Mouse (Mus musculus) CH12.LX (cell line): Measurements from ENCODE around the gene Fli1. TPM values are rescaled to one million over a fixed set of nuclear protein-coding genes. Genes with fewer than 3 reads are reported as not detected.

Experiments
- DNase-seq: peaks from one replicate; pipeline ENCODE4 v3.0.0-alpha.2; 2013; ENCODE audit errors: extremely low read depth
- H3K27ac ChIP-seq: 2 replicates; pipeline ENCODE4 v1.5.1; 2012; ENCODE audit warnings: low read depth, mild to moderate bottlenecking, control low read depth, moderate library complexity; ENCODE audit not compliant: insufficient read depth
- H3K27me3 ChIP-seq: replicated peaks from 2 replicates; pipeline ENCODE3; 2012; ENCODE audit warnings: inconsistent platforms
- H3K36me3 ChIP-seq, 2 experiments: replicated peaks in 1 of 2; 2 replicates each; pipeline versions ENCODE3 to v1.6.1; 2012; ENCODE audit warnings: inconsistent platforms in 1 of 2, low read length in 1 of 2, mild to moderate bottlenecking in 1 of 2, mixed read lengths in 1 of 2, moderate library complexity in 1 of 2; ENCODE audit not compliant: control insufficient read depth in 1 of 2, insufficient read depth in 1 of 2
- H3K4me1 ChIP-seq, 2 experiments: 2 replicates each; pipeline ENCODE4 v1.6.1; 2012; ENCODE audit warnings: inconsistent platforms in 1 of 2, moderate library complexity in 1 of 2; ENCODE audit not compliant: insufficient read depth in 2 of 2, control insufficient read depth in 1 of 2
- H3K4me2 ChIP-seq: 2 replicates; pipeline ENCODE4 v1.6.1; 2012; ENCODE audit warnings: low read depth, mild to moderate bottlenecking, control low read depth; ENCODE audit not compliant: poor library complexity, insufficient read depth, severe bottlenecking
- H3K4me3 ChIP-seq, 3 experiments: fragments of 150-350 bp in 1 of 3; sonication (generic) in 1 of 3; replicated peaks in 1 of 3; 2 replicates each; pipeline versions ENCODE3 to v1.5.1; 2011 to 2012; ENCODE audit warnings: low read depth in 2 of 3, low read length in 2 of 3, mild to moderate bottlenecking in 2 of 3, moderate library complexity in 2 of 3, control low read depth in 1 of 3, improper control_type of control experiment in 1 of 3, inconsistent platforms in 1 of 3, mixed read lengths in 1 of 3; ENCODE audit not compliant: poor library complexity in 1 of 3
- H3K79me2 ChIP-seq: replicated peaks from 2 replicates; pipeline ENCODE4 v1.6.1; 2012; ENCODE audit warnings: mild to moderate bottlenecking, moderate library complexity; ENCODE audit not compliant: control insufficient read depth, poor library complexity, insufficient read depth, severe bottlenecking; ENCODE audit errors: extremely low read depth
- H3K9ac ChIP-seq: 2 replicates; pipeline ENCODE4 v1.6.1; 2012; ENCODE audit warnings: low read depth, mild to moderate bottlenecking, control low read depth, moderate library complexity; ENCODE audit not compliant: insufficient read depth
- H3K9me3 ChIP-seq: replicated peaks from 2 replicates; pipeline ENCODE3; 2012; ENCODE audit warnings: low read length, inconsistent platforms, mixed read lengths
- CTCF ChIP-seq, 2 experiments: IDR thresholded peaks in 1 of 2; conservative IDR thresholded peaks in 1 of 2; 2 replicates each; pipeline ENCODE4 v1.5.1; 2011 to 2012; ENCODE audit warnings: low read depth in 2 of 2, low read length in 2 of 2, improper control_type of control experiment in 1 of 2, inconsistent platforms in 1 of 2, mild to moderate bottlenecking in 1 of 2, moderate library complexity in 1 of 2
- E2F4 ChIP-seq: IDR thresholded peaks from 2 replicates; pipeline ENCODE4 v1.6.1; 2011; ENCODE audit warnings: low read depth, low read length, improper control_type of control experiment; ENCODE audit not compliant: insufficient replicate concordance
- EP300 ChIP-seq: IDR thresholded peaks from 2 replicates; pipeline ENCODE4 v1.6.1; 2011; ENCODE audit warnings: low read length, improper control_type of control experiment
- GABPA ChIP-seq: IDR thresholded peaks from 2 replicates; pipeline ENCODE4 v1.6.1; 2012; ENCODE audit warnings: low read depth, low read length, improper control_type of control experiment, inconsistent platforms; ENCODE audit not compliant: insufficient replicate concordance
- JUN ChIP-seq: IDR thresholded peaks from 2 replicates; pipeline ENCODE4 v1.6.1; 2011; ENCODE audit warnings: low read depth, mild to moderate bottlenecking, low read length, improper control_type of control experiment, moderate library complexity; ENCODE audit not compliant: insufficient read depth
- JUND ChIP-seq: conservative IDR thresholded peaks from 2 replicates; pipeline ENCODE4 v1.6.1; 2011; ENCODE audit warnings: low read depth, low read length, improper control_type of control experiment
- MAX ChIP-seq: IDR thresholded peaks from 2 replicates; pipeline ENCODE4 v1.6.1; 2011; ENCODE audit warnings: low read length, improper control_type of control experiment
- PAX5 ChIP-seq: IDR thresholded peaks from 2 replicates; pipeline ENCODE4 v1.6.1; 2012; ENCODE audit warnings: low read length, inconsistent platforms, mixed read lengths
- POLR2A ChIP-seq: IDR thresholded peaks from 2 replicates; pipeline ENCODE4 v1.6.1; 2011; ENCODE audit warnings: low read depth, mild to moderate bottlenecking, improper control_type of control experiment, low read length
- POLR2AphosphoS2 ChIP-seq: IDR thresholded peaks from 2 replicates; pipeline ENCODE4 v1.6.1; 2011; ENCODE audit warnings: low read depth, low read length, improper control_type of control experiment
- SIN3A ChIP-seq: IDR thresholded peaks from 2 replicates; pipeline ENCODE4 v1.6.1; 2012; ENCODE audit warnings: low read length, improper control_type of control experiment, inconsistent platforms
- TBP ChIP-seq: conservative IDR thresholded peaks from 2 replicates; pipeline ENCODE4 v1.6.1; 2011; ENCODE audit warnings: low read depth, low read length, improper control_type of control experiment
- TCF12 ChIP-seq: IDR thresholded peaks from 2 replicates; pipeline ENCODE4 v1.6.1; 2014; ENCODE audit warnings: low read depth, mild to moderate bottlenecking, inconsistent platforms, low read length, improper control_type of control experiment
- ZC3H11A ChIP-seq: IDR thresholded peaks from 2 replicates; pipeline ENCODE4 v1.6.1; 2012; ENCODE audit warnings: low read depth, mild to moderate bottlenecking, inconsistent platforms, low read length, improper control_type of control experiment
- dilution Hi-C: fragments of 300-500 bp; cut with MboI; formaldehyde crosslinking; loops from 2 replicates; pipeline ENCODE4 v1.14.3; 2020; ENCODE audit warnings: low sequenced_read_pairs; ENCODE audit not compliant: extremely low pct_unique_long_range_greater_than_20kb, extremely low pct_ligation_motif_present
- in situ Hi-C: fragments of 300-500 bp; cut with MboI; formaldehyde crosslinking; loops from 3 replicates; pipeline ENCODE4 v1.14.3; 2019; ENCODE audit warnings: low sequenced_read_pairs, low pct_ligation_motif_present, low pct_unique_long_range_greater_than_20kb, mixed read lengths
- polyA plus RNA-seq: library from polyadenylated mRNA; unstranded; fragments of >175 nt; gene quantifications from 2 replicates; pipeline ENCODE4 v1.2.1, GENCODE M21; 2012; ENCODE audit warnings: low read depth; ENCODE audit not compliant: insufficient read length
- total RNA-seq, 2 experiments: library from RNA; depleted of rRNA; stranded (reverse); fragments of 300-350 nt in 1 of 2; fragments of >200 nt in 1 of 2; gene quantifications; 2 replicates each; pipeline ENCODE4 v1.2.3; 2012 to 2014

Fli1 gene
- total and polyA plus RNA-seq, 3 experiments, result 20.3 to 29.3 (median 20.8) TPM

DNA sequence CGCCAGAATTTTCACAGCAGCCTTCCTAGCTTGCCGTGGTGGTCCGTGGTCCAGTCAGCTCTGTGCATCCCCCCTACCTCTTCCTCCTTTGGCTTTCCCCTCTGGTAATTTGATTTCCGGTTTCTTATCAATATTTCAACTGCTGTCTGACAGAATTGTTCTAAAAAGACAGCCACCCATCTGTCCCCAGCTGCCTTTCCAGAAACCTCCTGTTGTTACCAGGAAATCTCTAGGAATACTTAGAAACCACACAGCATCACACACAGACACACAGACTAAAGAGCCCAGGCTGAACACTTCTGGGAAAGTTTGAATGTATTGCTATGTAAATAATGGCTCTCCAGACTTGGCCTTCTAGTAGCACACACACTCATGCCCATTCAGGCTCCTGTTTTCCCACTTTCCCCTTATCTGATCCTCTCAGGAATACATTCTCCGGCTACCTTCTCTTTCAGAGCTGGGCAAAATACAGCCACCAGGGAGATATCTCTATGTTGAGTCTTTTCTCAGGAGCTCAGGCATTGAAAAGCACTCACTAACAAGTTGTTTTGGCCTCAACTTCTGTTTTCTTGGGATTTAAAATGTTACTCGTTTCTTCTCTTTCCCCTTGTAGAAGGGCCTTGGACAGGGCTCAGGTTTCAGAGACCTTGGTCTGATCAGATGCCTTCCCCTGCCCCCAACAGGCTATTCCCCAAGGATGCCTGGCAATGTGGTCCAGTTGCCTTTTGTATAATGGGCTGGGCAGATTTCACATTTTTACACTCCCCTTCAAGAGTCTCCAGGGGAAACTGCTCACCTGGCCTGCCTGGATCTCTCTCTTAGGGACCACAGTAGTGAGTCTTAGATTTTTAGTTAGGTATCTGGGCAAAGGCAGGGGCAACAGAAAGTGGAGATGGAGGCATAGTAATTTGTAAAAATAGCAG lies 7.1 kb upstream of the Fli1 start:
- peaks cover 2 to 26% of the 10 kb centered on the region in 2 experiments; a peak in 3 of 4 replicates for H3K4me1 ChIP-seq
- dilution Hi-C loops, result no loop called here

GRCm38 (mm10) chr9:32546731-32547130 lies 4.1 kb upstream of the Fli1 start:
- H3K9me3 ChIP-seq, result peaks cover 6% of the 10 kb centered on the region
- TF ChIP-seq TBP (no peak), POLR2A (no peak), POLR2AphosphoS2 (no peak), CTCF (conservative IDR thresholded peaks at IDR 0.05 in 1 of 2, IDR thresholded peaks at IDR 0.05 in 1 of 2; ENCODE audit: low read depth in 2 of 2, low read length in 2 of 2) (no peak), JUND (no peak), JUN (no peak), GABPA (no peak), MAX (no peak), E2F4 (no peak), ZC3H11A (no peak), SIN3A (no peak), PAX5 (no peak), TCF12 (no peak)
- TF ChIP-seq, all 38 proteins: peak for 0
- in situ Hi-C loops (no loop called here), dilution Hi-C loops (no loop called here)
- Histone ChIP-seq H3K4me3 (no peak overlapping the region), H3K9ac (no peak overlapping the region), H3K27ac (no peak overlapping the region), H3K79me2 (no peaks in the 10 kb centered on the region), H3K36me3 (no peaks in the 10 kb centered on the region), H3K4me2 (no peak overlapping the region), H3K27me3 (no peaks in the 10 kb centered on the region), H3K4me1 (peaks cover 0 to 26% of the 10 kb centered on the region in 2 experiments; a peak in 2 of 4 replicates)
- no peak for DNase-seq

More for the DNA sequence above, 7.1 kb upstream of the Fli1 start:
- no peak for TF ChIP-seq EP300
- TF ChIP-seq, all 38 proteins: peak for 0
- DNase-seq, result no peak
- in situ Hi-C loops, result no loop called here
- no peak overlapping the region for H3K9ac ChIP-seq
- no peaks in the 10 kb centered on the region for H3K79me2 ChIP-seq
- no peak overlapping the region for H3K4me2 ChIP-seq
- H3K4me3 ChIP-seq, result no peak overlapping the region
- no peak overlapping the region for H3K27ac ChIP-seq
- H3K9me3 ChIP-seq, result no peaks in the 10 kb centered on the region
- no peaks in the 10 kb centered on the region for H3K36me3 ChIP-seq
- no peaks in the 10 kb centered on the region for H3K27me3 ChIP-seq
